Mouse (Mus musculus) Patski (cell line): ENCODE measurements at regions not wholly inside any gene's neighbourhood (a gene's known extent, or its start where the extent isn't known, plus 50 kb on each side); places are given as distances from the start of the nearest gene placed in this dataset.
"Not testable (repeated sequence)": the region's sequence is repeated elsewhere in the genome, so short reads cannot be mapped to it uniquely, and the experiment has no call there.

ENCODE experiments used
- ATAC-seq: fragments of 100-300 bp; one replicate; pipeline ENCODE4 v1.8.0; 2021
- CTCF ChIA-PET: fragments of 350-600 bp; sonication (Branson Sonifier 250); formaldehyde crosslinking; loops from one replicate; lab custom pipeline; 2022; ENCODE audit warnings: inconsistent platforms; lab: Charles Lee
- POLR2A ChIA-PET: fragments of 350-600 bp; sonication (Branson Sonifier 250); formaldehyde crosslinking; loops from one replicate; lab custom pipeline; 2022; ENCODE audit warnings: antibody characterized with exemption, inconsistent platforms; lab: Charles Lee
- DNase-seq: peaks from one replicate; pipeline ENCODE4 v3.0.0-alpha.2; 2011; ENCODE audit warnings: low read depth, low spot score
- H3K27me3 ChIP-seq: fragments of 371-371 bp; one replicate; pipeline ENCODE4 v1.5.1; 2021
- CTCF ChIP-seq: fragments of 100-300 bp; IDR thresholded peaks from one replicate; pipeline ENCODE4 v1.5.1; 2021
- in situ Hi-C: fragments of 300-500 bp; cut with MboI; formaldehyde crosslinking; loops from 3 replicates; pipeline ENCODE4 v1.11.1; 2018; ENCODE audit warnings: low pct_unique_long_range_greater_than_20kb, mixed read lengths

DNA sequence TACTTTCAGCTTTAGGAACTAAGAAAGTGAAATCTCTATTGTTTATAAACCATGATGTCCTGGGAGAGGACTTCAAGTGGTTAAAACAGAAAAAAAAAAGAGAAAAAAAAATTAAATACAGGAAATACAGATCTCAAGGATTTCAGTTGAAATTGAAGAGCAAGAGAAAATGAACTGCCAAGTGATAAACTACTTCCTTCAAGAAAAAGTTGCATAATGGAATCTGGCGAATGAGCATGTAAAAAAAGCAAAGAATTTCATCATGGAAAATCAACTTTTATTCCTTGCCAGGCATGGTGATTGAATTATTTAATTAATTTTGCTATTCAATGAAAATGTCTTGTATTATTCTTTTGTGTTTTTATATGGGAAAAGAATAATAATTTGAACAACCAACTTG is 653.5 kb upstream of the Cdh8 start:
- DNase-seq = no peak
- H3K27me3 ChIP-seq = no peaks in the 10 kb centered on the region
- no peak for TF ChIP-seq CTCF
- ChIA-PET POLR2A (no interaction called here), CTCF (no interaction called here)
- ATAC-seq = no peak
- in situ Hi-C loops = no loop called here

DNA sequence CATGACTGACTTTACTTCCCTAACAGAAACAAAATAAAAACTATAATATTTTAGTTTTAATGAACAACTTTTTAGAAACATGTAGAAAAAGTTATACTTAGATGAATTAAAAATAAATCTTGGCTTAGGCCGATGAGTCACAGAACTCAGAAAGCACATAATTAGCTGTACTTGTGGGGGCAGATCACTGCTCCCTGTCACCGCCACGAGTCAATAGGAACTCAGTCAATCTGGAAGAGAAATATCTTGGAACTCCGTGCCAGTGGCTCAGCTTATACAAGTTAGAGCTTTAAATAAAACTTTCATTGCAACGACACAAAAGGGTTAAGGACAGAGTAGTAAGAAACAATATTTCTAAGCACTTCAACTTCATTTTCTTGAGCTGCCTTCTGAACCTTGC is 622.7 kb upstream of the Cdh8 start:
- peaks cover 12% of the 10 kb centered on the region for H3K27me3 ChIP-seq
- DNase-seq (no peak), ATAC-seq (no peak)
- POLR2A ChIA-PET = no interaction called here
- in situ Hi-C loops = no loop called here
- CTCF ChIA-PET = no interaction called here
- no peak for TF ChIP-seq CTCF

DNA sequence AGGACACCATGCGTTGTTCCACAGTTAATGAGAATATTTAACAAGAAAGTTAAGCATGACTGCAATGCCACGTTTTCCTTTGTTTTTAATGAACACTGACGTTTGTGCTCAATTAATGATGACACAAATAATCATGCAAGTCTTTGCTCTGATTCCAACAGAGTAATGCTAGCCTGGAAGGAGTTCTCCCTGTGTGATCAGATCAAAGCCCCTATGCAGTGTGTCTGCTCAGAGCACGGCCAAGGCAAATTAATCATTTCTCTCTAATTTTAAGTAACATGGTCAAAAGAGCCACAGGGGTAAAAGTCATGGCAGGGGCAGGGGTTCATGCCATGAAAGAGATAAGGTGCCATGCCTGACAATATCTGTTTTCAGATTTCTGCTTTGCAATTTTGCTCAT is 618.2 kb upstream of the Cdh8 start:
- ChIA-PET CTCF (no interaction called here), POLR2A (no interaction called here)
- no peak for TF ChIP-seq CTCF
- in situ Hi-C loops = no loop called here
- DNase-seq (no peak), ATAC-seq (no peak)
- H3K27me3 ChIP-seq = peaks cover 12% of the 10 kb centered on the region

GRCm38 (mm10) chr8:100030358-100030757 is 614.1 kb upstream of the Cdh8 start:
- DNase-seq, CTCF ChIA-PET, in situ Hi-C loops, H3K27me3 ChIP-seq, POLR2A ChIA-PET, ATAC-seq: not testable (repeated sequence)

DNA sequence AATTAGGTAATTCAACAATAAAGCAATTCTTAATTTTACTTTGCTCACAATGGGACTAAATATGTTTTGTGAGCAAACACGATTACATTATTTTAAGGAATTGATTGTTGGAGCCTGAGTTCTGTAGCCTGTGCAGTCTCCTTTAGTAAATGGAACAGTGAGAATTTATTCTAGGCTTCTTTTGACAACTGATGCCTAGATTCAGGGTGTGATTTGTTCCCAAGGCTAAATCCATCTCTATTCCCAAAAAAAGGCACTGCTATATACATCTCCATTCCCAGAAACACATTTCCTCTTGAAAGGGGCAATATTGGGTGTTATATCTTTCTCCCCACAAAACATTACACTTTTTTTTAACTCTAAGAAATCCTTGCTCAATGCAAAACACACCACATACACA is 599.4 kb upstream of the Cdh8 start:
- ATAC-seq (no peak), DNase-seq (no peak)
- H3K27me3 ChIP-seq = peaks cover 8% of the 10 kb centered on the region
- POLR2A ChIA-PET = no interaction called here
- TF ChIP-seq CTCF = no peak
- CTCF ChIA-PET = no interaction called here
- in situ Hi-C loops = no loop called here

GRCm38 (mm10) chr8:99999554-99999953 is 583.3 kb upstream of the Cdh8 start:
- no peak for TF ChIP-seq CTCF
- no peaks in the 10 kb centered on the region for H3K27me3 ChIP-seq
- ATAC-seq = no peak
- in situ Hi-C loops = no loop called here
- no peak for DNase-seq
- CTCF ChIA-PET = no interaction called here
- POLR2A ChIA-PET = no interaction called here

- H3K27me3 ChIP-seq = no peaks in the 10 kb centered on the region
- CTCF ChIA-PET = no interaction called here
- POLR2A ChIA-PET = no interaction called here
- in situ Hi-C loops = no loop called here
- DNase-seq = no peak
- TF ChIP-seq CTCF = no peak
- ATAC-seq = no peak
Measured at GRCm38 (mm10) chr8:99983696-99984095, 567.4 kb upstream of the Cdh8 start.

GRCm38 (mm10) chr8:99954697-99955096 is 538.4 kb upstream of the Cdh8 start:
- ChIA-PET CTCF (no interaction called here), POLR2A (no interaction called here)
- no peak for TF ChIP-seq CTCF
- no peak for ATAC-seq
- no peaks in the 10 kb centered on the region for H3K27me3 ChIP-seq
- in situ Hi-C loops = no loop called here
- no peak for DNase-seq

GRCm38 (mm10) chr8:99953876-99954275 is 537.6 kb upstream of the Cdh8 start:
- CTCF ChIA-PET = interaction anchor here (1.4 kb wide), 1 partner anchor 13 kb away, joined by 4 read pairs; no protein-coding TSS in a partner anchor
- H3K27me3 ChIP-seq = no peaks in the 10 kb centered on the region
- no peak for TF ChIP-seq CTCF
- in situ Hi-C loops = no loop called here
- DNase-seq = no peak
- POLR2A ChIA-PET = no interaction called here
- no peak for ATAC-seq

- in situ Hi-C loops = no loop called here
- POLR2A ChIA-PET = no interaction called here
- DNase-seq (no peak), ATAC-seq (no peak)
- TF ChIP-seq CTCF = no peak
- CTCF ChIA-PET = no interaction called here
- H3K27me3 ChIP-seq = no peaks in the 10 kb centered on the region
Measured at GRCm38 (mm10) chr8:99933159-99933558, 516.9 kb upstream of the Cdh8 start.
